Mouse (Mus musculus): ENCODE measurements around the gene Evi2b.

Evi2b gene

DNA sequence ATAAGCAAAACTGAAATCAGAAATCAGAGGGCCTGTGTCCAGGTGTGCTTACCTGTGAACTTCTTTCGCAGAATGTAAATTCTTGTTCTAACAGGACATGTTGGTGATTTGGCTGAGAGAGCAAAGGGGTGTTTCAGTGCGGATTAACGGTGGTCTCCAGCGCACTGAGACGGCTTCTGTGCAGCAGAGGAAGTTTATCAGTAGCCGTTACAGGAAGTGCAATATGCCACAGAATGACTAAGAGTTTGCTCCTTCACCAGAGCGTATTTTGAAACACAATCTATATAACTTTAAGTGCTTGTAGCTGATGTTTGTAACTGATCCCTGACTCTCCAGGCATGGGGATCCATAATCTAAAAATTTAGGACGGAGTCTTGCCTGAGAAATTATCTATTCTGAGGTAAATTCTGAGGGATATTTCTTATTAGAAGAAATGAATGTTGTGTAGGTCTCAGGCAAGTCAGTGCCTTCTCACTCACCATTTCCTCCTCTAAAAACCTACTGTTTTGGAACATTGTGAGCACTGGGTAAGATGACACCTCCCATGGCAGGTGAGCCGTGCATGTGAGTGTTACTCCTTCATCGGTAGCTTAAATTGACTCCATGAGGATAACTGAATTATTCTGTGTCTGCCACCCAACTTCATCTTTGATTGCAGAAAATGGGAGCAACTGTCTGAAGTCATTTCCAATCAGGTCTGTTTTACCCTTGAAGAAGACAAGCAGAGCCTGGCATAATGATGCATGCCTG is at the start of gene Evi2b:
Gene Evi2b (minus strand): TSS at position 203 of the 750 bp plus-strand sequence.
- no peak for DNase-seq

DNA sequence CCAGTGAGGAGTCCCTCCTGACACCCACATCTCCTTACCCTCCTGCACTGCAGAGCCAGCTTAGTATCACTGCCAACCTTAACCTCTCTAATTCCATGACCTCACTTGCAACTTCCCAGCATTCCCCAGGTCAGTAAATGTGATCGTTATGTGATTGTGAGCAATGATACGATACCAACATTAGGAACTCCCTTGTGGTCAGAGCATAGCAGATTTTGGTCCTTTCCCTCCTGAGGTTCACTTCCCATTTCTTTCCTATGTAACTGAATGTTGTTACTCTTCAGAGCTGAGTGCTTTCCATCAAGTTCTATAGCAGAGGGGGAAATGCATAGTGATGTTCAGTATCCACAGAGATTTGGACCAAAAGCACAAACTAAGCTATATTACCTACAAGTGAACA is 46.8 kb upstream of the Evi2b start:
- DNase-seq = no peak

DNA sequence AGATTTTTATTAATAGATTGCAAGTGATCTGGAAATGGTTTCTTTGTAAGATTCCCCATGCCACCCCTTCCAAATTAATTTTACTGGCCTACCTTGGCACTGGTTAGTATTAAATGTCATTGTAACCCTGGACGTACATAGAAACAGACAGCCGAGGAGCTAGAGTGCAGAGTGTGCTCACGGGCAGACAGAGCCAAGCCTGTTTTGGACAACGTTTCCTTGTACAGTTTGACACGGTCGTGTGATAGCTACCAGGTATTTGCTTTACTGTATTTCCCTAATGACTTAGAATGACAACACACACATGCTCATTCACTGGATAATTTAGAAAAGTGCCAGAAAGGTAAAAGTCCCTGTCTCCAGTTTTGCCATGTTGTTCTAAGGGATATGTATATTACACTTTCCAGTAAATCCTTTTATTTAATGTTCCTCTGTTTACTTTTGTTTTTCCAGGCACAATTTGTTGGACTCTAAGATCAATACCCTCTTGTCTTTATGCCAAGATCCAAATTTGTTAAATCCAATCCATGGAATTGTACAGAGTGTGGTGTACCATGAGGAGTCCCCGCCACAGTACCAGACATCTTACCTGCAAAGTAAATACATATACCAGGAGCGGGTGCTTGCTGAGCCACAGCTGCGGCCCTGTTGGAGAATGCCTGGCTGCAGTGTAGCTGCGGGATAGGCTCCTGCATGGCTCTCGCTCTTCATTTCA is 44.8 kb upstream of the Evi2b start:
- no peak for DNase-seq

DNA sequence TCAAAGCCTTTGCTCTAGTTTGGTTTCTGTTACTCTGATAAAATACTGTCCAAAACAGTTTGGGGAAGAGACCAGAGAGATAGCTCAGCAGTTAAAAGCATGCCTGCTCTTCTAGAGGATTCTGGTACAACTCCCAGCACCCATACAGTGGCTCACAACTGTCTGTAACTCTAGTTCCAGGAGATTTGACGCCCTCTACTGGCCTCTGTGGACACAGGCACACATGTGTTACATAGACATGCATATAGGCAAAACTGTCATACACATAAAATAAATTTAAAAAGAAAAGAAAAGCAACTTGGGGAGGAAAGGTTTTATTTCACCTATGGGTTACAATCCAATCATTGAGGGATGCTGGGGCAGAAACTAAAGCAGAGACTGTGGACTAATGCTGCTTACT is 43.4 kb upstream of the Evi2b start:
- DNase-seq = no peak

DNA sequence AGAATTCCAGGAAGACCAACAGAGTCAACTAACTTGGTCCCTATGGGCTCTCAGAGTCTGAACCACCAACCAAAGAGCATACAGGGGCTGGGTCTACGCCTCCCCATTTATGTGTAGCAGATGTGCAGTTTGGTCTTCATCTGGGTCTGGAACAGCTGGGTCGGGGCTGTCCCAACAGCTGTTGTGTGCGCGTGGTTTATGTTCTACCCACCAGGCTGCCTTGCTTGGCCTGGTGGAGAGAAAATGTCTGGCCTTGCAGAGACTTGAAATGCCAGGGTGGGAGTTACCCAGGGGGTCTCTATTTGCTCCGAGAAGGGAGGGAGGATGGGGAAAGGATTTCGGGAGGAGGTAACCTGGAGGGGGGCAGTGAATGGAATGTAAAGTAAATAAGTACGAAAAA is 39.9 kb upstream of the Evi2b start:
- DNase-seq = no peak

DNA sequence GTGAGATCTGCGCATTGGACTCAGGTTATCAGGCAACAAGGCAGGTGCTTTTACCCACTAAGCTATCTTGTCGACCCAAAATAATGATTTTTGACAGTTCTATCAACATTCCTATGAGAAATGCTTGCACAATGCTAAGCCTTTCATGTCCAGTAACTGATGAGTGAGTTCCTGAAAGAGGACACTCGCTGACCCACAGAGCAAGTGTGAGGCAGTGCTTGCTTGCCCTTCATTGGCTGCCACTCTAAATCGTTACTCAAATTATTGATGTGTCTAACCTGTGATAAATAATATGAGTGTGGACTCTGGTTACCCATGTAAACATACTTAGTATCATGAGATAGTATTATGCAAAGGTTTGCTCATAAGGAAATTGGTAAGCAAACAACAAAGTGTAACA is 37.0 kb upstream of the Evi2b start:
- DNase-seq = no peak

DNA sequence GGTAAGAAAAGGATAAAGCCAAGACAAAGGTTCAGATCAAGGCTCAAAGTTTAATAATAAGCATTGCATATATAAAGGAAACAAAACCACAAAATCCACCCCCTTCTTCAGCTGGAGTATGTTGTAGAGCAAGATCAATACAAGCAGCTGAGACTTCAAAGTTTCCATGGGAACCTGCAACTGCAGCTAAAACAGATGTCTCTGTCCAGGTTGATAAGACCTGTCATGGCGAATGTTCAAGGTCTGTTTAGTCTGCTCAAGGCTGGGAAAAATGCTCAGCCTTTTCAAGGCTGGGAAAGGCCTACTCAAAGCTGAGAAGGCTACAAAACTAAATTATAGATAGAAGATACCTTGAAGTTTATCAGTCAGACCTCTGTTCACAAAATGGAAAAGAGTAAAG is 29.1 kb upstream of the Evi2b start:
- DNase-seq = no peak

DNA sequence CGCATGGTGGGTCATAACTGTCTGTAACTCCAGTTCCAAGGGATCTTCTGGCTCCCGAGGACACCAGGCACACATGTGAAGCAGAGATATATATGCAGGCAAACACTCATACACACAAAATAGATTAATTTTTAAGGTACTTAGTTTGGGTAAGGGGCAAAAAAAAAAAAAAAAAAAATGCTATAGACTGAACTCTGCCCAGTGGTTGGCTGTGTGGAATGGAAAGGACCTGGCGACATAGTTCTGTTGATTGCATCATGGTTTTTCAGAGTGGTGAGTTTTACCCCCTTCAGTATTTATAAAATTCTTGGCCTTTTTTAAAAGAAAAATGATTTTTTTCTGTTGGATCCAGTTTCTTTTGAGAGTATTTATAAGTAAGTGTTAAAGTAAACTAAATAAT is 12.7 kb upstream of the Evi2b start:
- DNase-seq = no peak

DNA sequence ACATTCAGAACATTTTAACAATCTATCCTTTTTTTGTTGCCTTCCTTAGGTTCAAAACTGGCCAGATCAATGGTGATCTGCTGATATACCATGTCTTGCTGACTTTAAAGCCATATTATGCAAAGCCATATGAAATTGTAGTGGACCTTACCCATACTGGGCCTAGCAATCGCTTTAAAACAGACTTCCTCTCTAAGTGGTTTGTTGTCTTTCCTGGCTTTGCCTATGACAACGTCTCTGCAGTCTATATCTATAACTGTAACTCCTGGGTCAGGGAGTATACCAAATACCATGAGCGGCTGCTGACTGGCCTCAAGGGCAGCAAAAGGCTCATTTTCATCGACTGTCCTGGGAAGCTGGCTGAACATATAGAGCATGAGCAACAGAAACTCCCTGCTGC is 12.0 kb upstream of the Evi2b start:
- no peak for DNase-seq

DNA sequence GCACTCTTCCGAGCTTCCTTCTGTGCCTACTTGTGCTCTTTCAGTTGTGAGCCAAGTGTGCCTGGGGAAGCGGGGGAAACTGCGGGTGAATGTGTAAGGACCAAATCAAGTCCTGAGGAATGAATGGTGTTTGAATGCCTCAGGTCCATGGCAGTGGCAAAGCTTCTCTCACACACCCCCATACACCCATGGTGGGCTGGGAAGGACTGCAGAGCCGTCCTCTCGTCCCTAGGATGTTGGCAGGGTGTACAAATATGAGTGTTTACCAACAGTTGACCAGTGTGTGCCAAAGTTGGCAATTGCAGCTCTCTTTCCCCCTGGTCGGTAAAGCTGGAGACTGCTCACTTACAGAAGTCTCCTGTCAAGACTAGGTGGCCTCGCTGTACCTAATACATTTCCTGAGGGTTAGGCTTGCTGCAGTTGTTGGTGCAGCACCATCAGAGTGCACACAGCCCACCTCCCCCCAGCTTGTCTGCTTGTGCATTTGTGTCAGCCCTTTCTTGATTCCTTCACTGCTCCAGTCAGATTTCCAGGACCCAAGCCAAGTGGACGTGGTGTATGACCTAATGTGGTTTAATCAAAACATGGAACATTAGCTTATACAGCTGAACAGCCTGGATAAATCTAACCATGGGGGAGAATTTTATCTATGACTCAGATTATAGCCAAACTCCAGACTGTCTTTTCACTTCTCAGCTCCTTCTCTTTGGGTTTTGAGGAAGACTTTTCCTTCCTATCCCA is 10.6 kb upstream of the Evi2b start:
- DNase-seq = peak; percentile 31 to 32

DNA sequence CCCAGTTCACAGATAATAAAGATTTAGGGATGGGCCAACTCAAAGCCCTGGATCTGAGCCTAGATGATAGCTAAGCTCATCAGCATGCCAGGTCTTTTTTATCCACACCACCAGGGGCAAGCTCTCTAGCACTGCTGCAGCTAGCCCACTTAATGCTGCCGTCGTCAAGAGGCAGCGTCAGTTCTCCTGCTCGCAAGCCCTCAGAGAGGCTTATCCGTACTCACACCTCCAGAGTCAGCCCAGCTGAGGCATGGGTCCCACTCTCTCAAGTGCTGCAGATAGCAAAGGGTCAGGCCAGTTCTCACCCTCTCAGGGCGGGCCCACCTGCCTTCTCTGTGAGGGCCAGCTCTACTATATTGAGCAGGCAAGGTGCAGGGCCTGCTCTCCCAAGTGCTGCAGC is 9.7 kb upstream of the Evi2b start:
- no peak for DNase-seq

DNA sequence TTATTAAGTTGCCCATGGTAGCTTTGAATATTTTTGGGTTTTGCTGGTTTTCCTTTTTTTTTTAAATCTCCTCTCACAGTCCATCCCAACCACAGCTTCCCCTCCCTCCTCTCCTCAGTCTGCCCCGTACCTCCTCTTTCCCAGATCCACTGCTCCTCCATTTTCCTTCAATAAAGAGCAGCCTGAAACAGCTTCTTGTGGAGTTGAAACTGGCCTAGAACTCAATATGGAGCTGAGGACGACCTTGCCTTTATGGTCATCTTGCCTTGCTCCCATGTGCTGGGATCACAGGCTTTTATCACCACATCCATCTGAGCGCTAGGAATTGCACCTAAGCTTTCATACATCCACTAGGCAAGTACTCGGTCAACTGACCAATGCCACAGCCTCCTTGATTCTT is 7.9 kb upstream of the Evi2b start:
- DNase-seq = no peak

DNA sequence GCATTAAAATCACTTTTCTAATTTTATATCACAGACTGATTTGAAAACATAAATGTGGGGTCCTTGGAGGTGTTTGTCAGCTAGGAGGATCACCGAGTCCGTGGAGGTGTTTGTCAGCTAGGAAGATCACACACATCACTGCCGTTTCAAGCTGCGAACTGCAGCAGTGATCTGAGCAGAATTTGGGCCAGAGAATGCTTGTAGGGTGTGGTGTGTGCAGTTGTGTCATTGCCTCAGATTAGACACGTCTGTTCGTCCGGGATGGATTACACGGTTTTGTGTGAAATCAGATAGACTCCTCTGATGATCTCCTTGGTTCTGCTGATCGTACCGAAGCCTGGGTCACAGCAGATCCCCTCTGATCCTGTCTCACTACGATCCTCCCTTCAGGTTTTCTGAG is 7.2 kb upstream of the Evi2b start:
- no peak for DNase-seq

DNA sequence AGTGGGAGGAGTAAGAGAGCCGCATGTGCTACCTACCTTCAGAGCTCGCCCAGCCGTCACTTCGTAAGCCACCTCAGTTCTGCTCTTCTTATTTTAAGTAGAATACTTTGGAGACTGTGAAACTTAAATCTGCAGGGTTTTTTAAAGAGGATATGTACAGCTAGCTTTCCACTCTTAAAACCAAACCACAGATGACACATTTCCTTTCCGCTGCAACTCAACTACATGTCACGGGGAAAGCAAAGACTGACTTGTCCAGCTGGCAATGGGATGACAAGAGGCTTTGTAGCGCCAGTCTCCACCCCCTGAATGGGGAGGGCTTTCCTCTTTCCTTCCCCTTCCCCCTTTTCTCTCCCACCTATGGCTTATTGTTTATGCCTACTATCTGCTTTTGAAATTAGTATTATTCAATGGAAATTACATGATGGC is 6.8 kb upstream of the Evi2b start, which contains the start of the genes Evi2 and Evi2a:
Gene Evi2 (minus strand): TSS at position 257 of the 429 bp plus-strand sequence.
Gene Evi2a (minus strand): TSS at position 277 of the 429 bp plus-strand sequence.
- no peak for DNase-seq

DNA sequence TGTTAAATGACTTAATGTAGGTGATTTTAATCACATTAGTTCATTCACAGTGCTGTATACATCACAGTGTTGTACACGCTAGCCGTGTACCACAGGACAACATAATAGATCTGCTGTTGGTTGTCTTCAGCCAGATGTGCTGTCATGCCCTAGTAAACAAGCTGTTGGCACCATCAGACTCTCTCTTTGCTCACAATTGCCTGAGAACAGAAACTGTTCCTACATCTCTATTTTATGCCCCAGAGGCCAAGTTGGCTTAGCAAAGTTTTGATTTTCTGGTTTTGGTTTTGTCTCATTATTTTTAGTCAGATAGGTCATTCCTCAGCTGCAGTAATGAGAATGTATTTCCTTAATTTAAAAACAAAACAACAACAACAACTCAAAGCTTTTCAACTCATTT is 6.2 kb upstream of the Evi2b start:
- no peak for DNase-seq

DNA sequence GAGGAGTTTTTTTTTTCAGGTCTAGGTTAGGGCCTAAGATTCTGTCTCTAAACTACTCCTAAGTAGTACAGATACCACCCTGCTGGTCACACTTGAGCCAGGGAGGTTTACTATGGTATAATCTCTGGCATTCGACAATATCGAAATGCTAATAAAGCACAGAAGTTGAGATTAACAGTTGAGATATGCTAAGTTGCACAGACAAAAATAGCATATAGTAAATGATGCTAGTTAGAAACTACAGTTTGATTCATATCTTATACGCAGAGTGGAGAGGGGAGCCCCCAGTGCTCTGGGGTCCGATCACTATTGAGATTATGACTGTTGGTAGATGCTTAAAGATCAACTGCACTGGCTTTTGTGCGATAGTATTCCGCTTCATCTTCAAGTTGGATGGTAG is 5.7 kb upstream of the Evi2b start:
- no peak for DNase-seq

DNA sequence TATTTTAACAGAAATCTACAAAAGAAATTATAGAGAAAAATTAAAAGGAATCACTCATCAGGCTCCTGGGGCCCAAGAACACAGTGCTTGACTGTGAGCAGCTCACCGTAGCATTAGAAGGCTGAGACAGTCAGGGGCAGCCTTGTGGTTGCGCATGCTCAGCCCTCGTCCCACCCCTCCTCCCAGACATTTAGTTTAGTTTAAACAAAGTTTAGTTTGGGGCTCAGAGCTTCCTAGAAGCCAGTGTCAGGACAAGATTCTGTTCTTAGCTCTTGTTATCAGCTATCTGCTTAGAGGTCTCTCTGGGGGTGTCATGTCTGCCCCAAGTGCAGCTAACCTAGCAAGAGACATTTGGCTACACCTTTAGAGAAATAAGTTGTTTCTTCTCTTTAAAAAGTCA is 5.0 kb upstream of the Evi2b start:
- DNase-seq = no peak

DNA sequence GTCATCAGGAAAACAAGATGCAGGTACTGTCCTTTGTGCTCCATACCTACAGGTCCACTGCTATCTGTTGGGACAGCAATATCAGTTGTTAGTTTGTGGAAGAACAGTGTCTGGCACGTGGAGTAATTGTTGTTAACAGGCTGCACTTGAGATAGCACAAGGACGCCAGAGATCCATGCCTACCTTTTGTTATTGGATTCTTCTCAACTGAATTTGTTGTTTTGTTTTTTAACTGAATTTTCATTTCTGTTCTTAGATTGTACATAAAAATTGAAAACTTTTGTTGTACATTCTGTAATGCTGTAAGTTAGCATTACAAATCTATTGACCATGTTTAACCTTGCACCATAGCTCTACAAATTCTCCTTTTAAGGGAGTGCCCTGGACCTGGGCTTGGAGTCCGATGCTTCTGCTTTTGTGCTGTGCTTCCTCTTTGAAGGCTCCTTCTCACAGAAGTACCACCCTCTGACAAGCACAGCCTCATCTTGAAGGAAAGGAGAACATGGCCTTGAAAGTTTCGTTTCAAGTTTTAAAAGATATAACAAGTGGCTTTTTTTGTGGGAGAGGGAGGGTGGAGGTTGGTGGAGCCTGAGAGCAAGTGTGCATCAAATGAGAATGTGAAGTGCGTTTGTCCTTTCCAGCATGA is 4.3 kb upstream of the Evi2b start:
- DNase-seq = no peak

DNA sequence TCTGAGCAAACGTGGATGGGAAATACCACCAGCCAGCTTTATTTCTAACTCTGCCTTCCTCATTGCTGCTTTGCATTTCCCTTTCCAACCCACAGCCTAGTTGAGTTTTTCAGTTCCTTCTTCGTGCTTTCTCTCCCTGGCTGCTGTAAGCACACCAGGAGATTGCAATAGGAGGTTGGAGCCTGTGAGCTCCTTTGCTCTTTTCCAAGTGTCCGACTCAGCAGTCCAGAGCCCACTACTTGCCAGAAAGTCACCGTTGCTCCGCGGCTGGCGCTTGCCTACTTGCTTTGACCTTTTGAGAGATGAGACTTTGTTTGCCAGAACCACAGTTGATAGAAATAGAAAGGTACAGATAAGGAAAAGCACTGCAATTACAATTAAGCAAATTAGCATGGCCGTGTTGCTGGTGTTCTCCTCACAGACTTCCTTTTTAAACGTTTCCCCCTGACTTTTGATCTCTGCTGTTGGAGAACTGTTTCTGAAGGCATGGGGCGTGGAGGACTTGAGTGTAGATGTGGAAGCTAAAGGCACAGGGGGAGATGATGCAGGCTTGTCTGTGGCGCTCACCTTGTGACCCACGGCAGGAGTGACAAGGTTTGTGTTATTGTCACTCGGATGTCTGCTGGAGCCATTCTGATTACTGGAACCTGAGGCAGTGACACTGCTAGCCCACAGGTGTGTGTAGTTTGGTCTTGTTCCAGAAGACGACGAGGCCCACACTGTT is 3.6 kb upstream of the Evi2b start:
- DNase-seq = no peak

DNA sequence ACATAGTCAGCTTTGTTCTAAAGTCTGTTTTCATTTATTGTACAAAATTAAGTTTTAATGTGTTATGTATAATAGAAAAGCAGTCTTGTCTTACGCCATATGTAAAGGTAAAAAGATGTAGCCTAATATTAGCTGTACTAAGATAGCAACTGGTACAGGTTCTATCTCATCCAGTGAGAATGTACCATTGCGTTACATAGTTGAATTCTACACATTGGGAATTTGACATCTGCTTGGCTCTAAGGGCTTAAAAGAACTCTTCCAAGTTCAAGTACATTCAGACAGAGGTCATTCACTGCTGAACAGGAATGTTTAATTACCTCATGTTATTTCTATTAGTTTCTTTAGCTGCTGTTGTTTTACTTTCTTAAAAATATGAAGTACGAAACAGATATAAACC is 3.0 kb upstream of the Evi2b start:
- DNase-seq = no peak

DNA sequence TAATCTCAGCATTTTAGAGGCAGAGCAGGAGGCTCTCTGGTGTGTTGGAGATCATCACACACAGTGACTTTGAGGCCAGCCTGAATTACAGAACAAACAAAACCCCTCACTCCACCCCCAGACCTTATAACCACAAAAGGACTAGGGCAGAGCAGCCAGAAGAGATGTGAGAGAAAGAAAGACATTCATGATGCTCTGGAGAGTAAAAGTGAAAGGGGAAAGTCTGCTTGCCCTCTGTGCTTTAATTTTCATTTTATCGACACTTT is 681 bp upstream of the Evi2b start:
- no peak for DNase-seq

DNA sequence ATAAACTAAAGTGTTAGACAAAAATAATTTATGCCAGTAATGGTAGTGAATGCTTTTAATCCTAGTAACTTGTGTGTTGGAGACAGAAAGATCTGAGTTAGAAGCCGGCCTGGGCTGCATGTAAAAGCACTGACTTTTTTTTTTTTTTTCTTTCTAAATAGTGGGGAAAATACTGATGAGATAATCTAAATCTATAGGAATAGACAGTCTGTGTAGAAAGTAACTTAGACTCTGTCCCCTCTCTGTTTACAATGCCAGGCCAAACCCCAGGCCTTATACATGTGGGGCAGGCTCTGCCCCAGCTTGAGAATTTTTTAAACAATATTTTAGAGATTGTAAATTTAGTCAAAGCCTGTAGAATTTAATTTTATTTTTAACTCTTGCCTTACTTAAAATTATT is 618 bp downstream of the Evi2b start:
- no peak for DNase-seq

DNA sequence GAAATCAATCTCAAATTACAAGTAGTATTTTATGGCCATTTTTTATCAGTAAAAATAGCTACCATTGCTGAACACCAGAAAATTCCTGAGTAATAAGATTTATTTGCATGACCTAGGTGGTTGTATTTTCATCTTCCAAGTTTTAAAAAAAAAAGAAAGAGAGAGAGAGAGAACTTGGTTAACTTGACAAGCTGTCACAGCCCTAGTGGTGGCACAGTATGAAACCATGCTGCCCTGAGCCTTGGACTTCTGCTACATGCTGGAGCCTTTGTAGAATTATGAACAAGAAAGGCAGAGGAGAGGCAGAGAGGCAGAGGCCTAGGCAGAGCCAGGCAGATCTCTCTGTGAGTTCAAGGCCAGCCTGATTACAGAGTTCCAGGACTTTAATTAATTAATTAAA is 1.6 kb downstream of the Evi2b start:
- no peak for DNase-seq

Data from cerebellum, postnatal 36 days (tissue).